Mouse (Mus musculus) heart, adult 8-10 months (tissue): ENCODE measurements at regions not wholly inside any gene's neighbourhood (a gene's known extent, or its start where the extent isn't known, plus 50 kb on each side); places are given as distances from the start of the nearest gene placed in this dataset.

Experiments used
- DNase-seq: peaks from one replicate; pipeline ENCODE4 v3.0.0; 2022; ENCODE audit warnings: low spot score

GRCm38 (mm10) chr2:178992334-178993116 is 449.7 kb upstream of the Cdh4 start:
- no peak for DNase-seq

- no peak for DNase-seq
Observed at GRCm38 (mm10) chr2:178997921-178998320, 444.3 kb upstream of the Cdh4 start.

- no peak for DNase-seq
Observed at GRCm38 (mm10) chr2:179000448-179001081, 441.7 kb upstream of the Cdh4 start.

GRCm38 (mm10) chr2:179007766-179008165 is 434.5 kb upstream of the Cdh4 start:
- DNase-seq: no peak

- DNase-seq: no peak
Observed at GRCm38 (mm10) chr2:179013891-179014593, 428.2 kb upstream of the Cdh4 start.

GRCm38 (mm10) chr2:179022675-179023194 is 419.5 kb upstream of the Cdh4 start:
- no peak for DNase-seq

- no peak for DNase-seq
Observed at GRCm38 (mm10) chr2:179024225-179024624, 418.0 kb upstream of the Cdh4 start.

GRCm38 (mm10) chr2:179033171-179033570 is 409.1 kb upstream of the Cdh4 start:
- no peak for DNase-seq

GRCm38 (mm10) chr2:179035446-179035845 is 406.8 kb upstream of the Cdh4 start:
- DNase-seq: no peak

- no peak for DNase-seq
Observed at GRCm38 (mm10) chr2:179039697-179040096, 402.5 kb upstream of the Cdh4 start.

GRCm38 (mm10) chr2:179043671-179044070 is 398.6 kb upstream of the Cdh4 start:
- no peak for DNase-seq

GRCm38 (mm10) chr2:179045361-179045760 is 396.9 kb upstream of the Cdh4 start:
- no peak for DNase-seq

- DNase-seq: no peak
Observed at GRCm38 (mm10) chr2:179054441-179054840, 387.8 kb upstream of the Cdh4 start.

- DNase-seq: no peak
Observed at GRCm38 (mm10) chr2:179064616-179065015, 377.6 kb upstream of the Cdh4 start.

- DNase-seq: no peak
Observed at GRCm38 (mm10) chr2:179069520-179069919, 372.7 kb upstream of the Cdh4 start.

- no peak for DNase-seq
Observed at GRCm38 (mm10) chr2:179070346-179070745, 371.9 kb upstream of the Cdh4 start.

- DNase-seq: no peak
Observed at GRCm38 (mm10) chr2:179080462-179081274, 361.6 kb upstream of the Cdh4 start.

GRCm38 (mm10) chr2:179086915-179087314 is 355.3 kb upstream of the Cdh4 start:
- no peak for DNase-seq

- no peak for DNase-seq
Observed at GRCm38 (mm10) chr2:179091480-179091879, 350.8 kb upstream of the Cdh4 start.

GRCm38 (mm10) chr2:179093996-179094395 is 348.2 kb upstream of the Cdh4 start:
- no peak for DNase-seq

GRCm38 (mm10) chr2:179095981-179096380 is 346.2 kb upstream of the Cdh4 start:
- no peak for DNase-seq

- no peak for DNase-seq
Observed at GRCm38 (mm10) chr2:179096861-179097260, 345.4 kb upstream of the Cdh4 start.
